Mouse (Mus musculus): ENCODE measurements around the gene Msh4.

Msh4 gene

GRCm38 (mm10) chr3:153814026-153814425, 91.9 kb downstream of the Msh4 start:
- in situ Hi-C loops (cut with MboI, MseI) = no loop called here

DNA sequence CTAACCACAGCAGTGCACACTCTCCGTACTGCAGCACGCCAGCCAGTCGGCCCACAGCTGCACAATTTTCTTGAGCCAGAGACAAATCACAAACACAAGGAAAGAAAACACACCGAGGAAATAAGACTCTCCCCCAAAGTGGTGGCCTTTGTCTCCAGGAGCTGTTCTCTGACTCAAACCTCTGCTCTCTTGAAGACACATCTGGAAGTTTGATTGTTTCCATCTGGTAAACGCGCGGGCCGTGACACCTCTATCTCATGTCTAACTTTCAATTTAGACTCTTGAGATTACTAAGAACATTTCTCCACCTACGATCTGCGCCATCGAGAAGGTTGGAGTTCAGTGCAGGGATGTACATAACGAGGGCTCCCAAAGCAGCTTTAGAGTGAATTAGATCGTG, 97.5 kb downstream of the Msh4 start:
- in situ Hi-C loops (cut with MboI, MseI) = loop anchor here (10.0 kb wide), 1 partner anchor 154 kb away; no protein-coding TSS in a partner anchor

- in situ Hi-C loops (cut with MboI, MseI) = loop anchor here (10.0 kb wide), 1 partner anchor 153 kb away; no protein-coding TSS in a partner anchor
Observed at GRCm38 (mm10) chr3:153807444-153808149, 98.3 kb downstream of the Msh4 start.

Measured in regulatory T cell (primary cell).